Mouse (Mus musculus) hindbrain, postnatal 0 days (tissue): ENCODE results near the gene Zfand2a. TPM values are rescaled to one million over a fixed set of nuclear protein-coding genes. Genes with fewer than 3 reads are reported as not detected.

Experiments used
- ATAC-seq: fragments of 200-750 bp; cut with Nextera tagmentation; 2 replicates; pipeline ENCODE4 v1.8.0; 2017; ENCODE audit warnings: mild to moderate bottlenecking, moderate TSS enrichment, moderate library complexity
- DNase-seq: peaks from one replicate; pipeline ENCODE4 v3.0.0-alpha.2; 2015; ENCODE audit warnings: low spot score
- H3K27ac ChIP-seq: fragments of 300-500 bp; sonication (generic); 2 replicates; pipeline ENCODE4 v1.5.1; 2014; ENCODE audit warnings: mild to moderate bottlenecking
- H3K27me3 ChIP-seq: fragments of 300-500 bp; sonication (generic); 2 replicates; pipeline ENCODE4 v1.6.1; 2014; ENCODE audit warnings: low read length, mixed read lengths; ENCODE audit not compliant: insufficient read depth
- H3K36me3 ChIP-seq: fragments of 300-500 bp; sonication (generic); 2 replicates; pipeline ENCODE4 v1.6.1; 2014; ENCODE audit warnings: low read length, mixed read lengths; ENCODE audit not compliant: insufficient read depth
- H3K4me1 ChIP-seq: fragments of 300-500 bp; sonication (generic); 2 replicates; pipeline ENCODE4 v1.6.1; 2014; ENCODE audit warnings: antibody characterized with exemption, low read length, mixed read lengths; ENCODE audit not compliant: insufficient read depth
- H3K4me2 ChIP-seq: fragments of 300-500 bp; sonication (generic); 2 replicates; pipeline ENCODE4 v1.6.1; 2014; ENCODE audit warnings: low read depth, mild to moderate bottlenecking, low read length, moderate library complexity, mixed read lengths
- H3K4me3 ChIP-seq: fragments of 300-500 bp; sonication (generic); 2 replicates; pipeline ENCODE4 v1.5.1; 2014; ENCODE audit warnings: low read length
- H3K9ac ChIP-seq: fragments of 300-500 bp; sonication (generic); replicated peaks from 2 replicates; pipeline ENCODE4 v1.6.1; 2014; ENCODE audit warnings: mild to moderate bottlenecking, low read length, moderate library complexity, mixed read lengths
- H3K9me3 ChIP-seq: fragments of 300-500 bp; sonication (generic); 2 replicates; pipeline ENCODE4 v1.6.1; 2016; ENCODE audit warnings: low read length, mixed read lengths
- CTCF ChIP-seq: IDR thresholded peaks from 2 replicates; pipeline ENCODE4 v1.5.1; 2016; ENCODE audit warnings: antibody characterized with exemption, control low read depth, low read depth
- WGBS: fragments of 180-500 bp; shearing (Covaris S2); extraction: QIAGEN DNeasy Blood & Tissue Kit; methylation state at CpG from one replicate; pipeline ENCODE4 v1.1.7; 2014; 5-methylcytosine and 5-hydroxymethylcytosine counted together
- polyA plus RNA-seq: library from polyadenylated mRNA; unstranded; fragments of >200 nt; fragmentation: Nextera tagmentation; extraction: Ambion mirVana; gene quantifications from 2 replicates; pipeline ENCODE4 v1.2.1, GENCODE M21; 2015
- total RNA-seq: library from RNA; depleted of rRNA; stranded (reverse); fragments of >200 nt; gene quantifications from 2 replicates; pipeline ENCODE4 v1.2.3, GENCODE M21; 2014; rRNA removed

Gene Zfand2a
- total RNA-seq, result 55.2 and 61.1 TPM in 2 replicates
- 19.4 and 26.2 TPM in 2 replicates for polyA plus RNA-seq

DNA sequence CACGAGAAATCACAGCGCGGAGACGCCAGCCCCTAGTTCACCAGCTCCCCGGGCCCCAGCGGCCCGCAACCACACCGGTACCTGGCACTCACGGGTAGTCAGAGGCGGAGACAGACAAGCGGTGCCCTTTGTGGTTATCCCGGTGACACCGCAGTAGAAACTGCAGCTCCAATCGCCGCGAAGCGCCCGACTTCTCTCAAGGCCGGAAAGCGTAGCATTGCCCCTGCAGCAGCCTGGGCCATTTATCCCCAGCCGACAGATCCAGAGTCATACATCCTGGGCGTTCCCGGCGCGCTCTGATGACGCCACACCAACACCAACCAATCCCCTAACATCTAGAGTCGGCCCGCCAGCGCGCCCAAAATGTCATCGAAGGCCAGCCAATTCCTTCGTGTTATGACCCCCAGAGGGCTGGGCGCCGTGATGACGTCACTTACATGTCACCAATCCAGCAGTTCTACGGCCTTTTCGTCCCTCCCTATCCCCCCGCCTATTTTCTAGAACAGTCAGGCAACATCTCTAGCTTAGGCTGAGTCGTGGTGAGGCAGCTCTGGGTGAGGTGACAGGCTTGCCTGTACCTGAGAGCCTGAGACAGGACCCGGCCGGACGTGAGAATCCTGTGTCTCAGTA is at the start of gene Zfand2a:
Gene Zfand2a (minus strand): TSS at position 365 of the 630 bp plus-strand sequence.
- Histone ChIP-seq H3K9me3 (no peaks in the 10 kb centered on the region), H3K4me2 (peak within 1 kb of the TSS; percentile 76), H3K27me3 (no peaks in the 10 kb centered on the region), H3K4me3 (peak within 1 kb of the TSS; percentile 98), H3K36me3 (peaks cover 17% of the 10 kb centered on the region), H3K9ac (peak within 1 kb of the TSS; percentile 89), H3K27ac (peak within 1 kb of the TSS; percentile 86), H3K4me1 (peaks cover 3% of the 10 kb centered on the region; the same call in 1 of the 2 replicates)
- DNase-seq (peak; percentile 100), ATAC-seq (peak; percentile 98)
- under 1% methylated on average over 42 of the region's 42 CpGs for WGBS
- TF ChIP-seq CTCF, result no peak

DNA sequence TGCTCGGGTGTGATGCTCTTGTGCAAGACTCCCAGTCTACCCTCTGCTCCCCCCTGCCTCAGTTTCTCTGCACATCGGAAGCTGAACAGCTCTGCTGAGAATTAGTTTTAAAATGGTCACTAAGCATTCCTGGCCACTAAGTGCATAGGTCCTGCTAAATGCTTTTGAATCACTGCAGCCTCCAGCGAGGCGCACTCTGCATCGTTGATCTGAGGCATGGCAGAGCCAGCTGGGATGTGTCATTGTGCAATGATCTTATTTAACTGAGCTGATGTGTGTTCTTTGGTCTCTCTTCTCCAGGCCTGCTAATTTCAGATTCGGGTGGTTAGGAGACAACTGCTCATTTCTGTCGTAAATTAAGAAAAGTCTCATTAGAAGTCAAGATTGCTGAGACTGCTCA is 44.5 kb upstream of the Zfand2a start:
- no peaks in the 10 kb centered on the region for H3K36me3 ChIP-seq
- ATAC-seq, result no peak
- no peak overlapping the region for H3K4me2 ChIP-seq
- H3K9ac ChIP-seq, result no peak overlapping the region
- peaks cover 14% of the 10 kb centered on the region; the same call in 1 of the 2 replicates for H3K27me3 ChIP-seq
- TF ChIP-seq CTCF, result no peak
- DNase-seq, result no peak
- no peak overlapping the region for H3K4me3 ChIP-seq
- H3K4me1 ChIP-seq, result no peaks in the 10 kb centered on the region
- H3K27ac ChIP-seq, result no peak overlapping the region
- no peaks in the 10 kb centered on the region for H3K9me3 ChIP-seq
- WGBS, result 62% methylated on average over 7 of the region's 7 CpGs

DNA sequence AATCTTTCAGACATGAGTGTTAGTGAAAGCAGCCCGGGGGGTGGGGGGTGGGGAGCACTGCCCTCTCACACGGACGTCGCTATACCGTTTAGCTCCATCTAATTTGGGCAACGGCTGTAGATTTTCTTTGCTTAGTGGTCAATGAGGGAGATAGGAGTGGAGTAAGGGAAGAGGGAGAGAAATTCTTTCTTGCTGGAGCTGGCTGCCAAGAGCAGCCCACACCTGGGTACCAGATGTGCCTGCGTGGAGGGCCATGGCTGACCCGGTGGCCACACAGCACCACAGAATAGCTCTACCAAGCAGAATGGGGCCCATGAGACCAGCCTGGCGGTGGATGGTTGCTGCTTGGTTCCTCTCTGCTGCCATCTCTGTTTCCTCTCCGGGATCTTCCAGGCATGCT is 37.6 kb upstream of the Zfand2a start:
- ATAC-seq (no peak), DNase-seq (no peak)
- peaks cover 8% of the 10 kb centered on the region; the same call in 1 of the 2 replicates for H3K27me3 ChIP-seq
- no peaks in the 10 kb centered on the region for H3K36me3 ChIP-seq
- no peak for TF ChIP-seq CTCF
- no peaks in the 10 kb centered on the region for H3K4me1 ChIP-seq
- H3K9ac ChIP-seq, result no peak overlapping the region
- H3K4me3 ChIP-seq, result no peak overlapping the region
- H3K27ac ChIP-seq, result no peak overlapping the region
- WGBS, result 68% methylated on average over 10 of the region's 10 CpGs
- H3K9me3 ChIP-seq, result no peaks in the 10 kb centered on the region
- no peak overlapping the region for H3K4me2 ChIP-seq

DNA sequence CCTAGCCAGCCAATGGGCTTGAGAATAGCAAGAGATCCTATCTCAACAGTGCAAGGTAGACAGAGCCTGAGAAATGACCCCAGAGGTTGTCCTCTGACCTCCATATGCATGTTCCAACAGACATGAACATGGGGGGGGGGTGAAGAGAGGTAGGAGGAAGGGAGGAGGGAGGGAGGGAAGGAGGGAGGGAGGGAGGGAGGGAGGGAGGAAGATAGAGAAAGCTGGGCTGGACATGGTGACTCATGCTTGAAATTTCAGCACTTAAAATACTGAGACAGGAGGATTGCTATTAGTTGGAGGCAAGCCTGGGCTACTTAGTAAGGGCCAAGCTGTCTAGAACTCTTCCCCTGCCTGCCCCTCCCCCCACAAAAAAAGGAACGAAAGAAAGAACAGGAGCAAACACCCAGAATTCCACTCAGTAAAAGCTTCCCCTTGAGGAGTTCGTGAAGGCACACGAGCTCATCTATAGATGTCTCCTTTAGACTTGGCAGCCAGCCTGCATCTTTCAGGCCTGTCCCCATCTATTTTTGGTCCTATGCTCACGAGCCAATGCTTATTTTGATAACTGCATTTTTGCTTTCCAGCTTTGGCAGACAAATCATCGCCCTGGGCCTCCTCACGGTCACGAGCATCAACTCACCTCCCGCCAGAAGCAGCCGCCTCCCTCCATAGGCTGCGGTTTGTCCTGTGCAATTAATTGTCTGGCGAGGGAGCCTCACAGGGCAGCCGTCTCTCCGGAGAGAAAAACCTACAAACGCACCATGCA is 35.9 kb upstream of the Zfand2a start:
- WGBS, result 38% methylated on average over 14 of the region's 14 CpGs
- Histone ChIP-seq H3K4me3 (no peak overlapping the region), H3K27ac (no peak overlapping the region), H3K9ac (no peak overlapping the region), H3K4me1 (no peaks in the 10 kb centered on the region), H3K27me3 (peaks cover 4% of the 10 kb centered on the region; the same call in 1 of the 2 replicates), H3K36me3 (no peaks in the 10 kb centered on the region), H3K9me3 (no peaks in the 10 kb centered on the region), H3K4me2 (no peak overlapping the region)
- DNase-seq, result no peak
- TF ChIP-seq CTCF, result no peak
- no peak for ATAC-seq

DNA sequence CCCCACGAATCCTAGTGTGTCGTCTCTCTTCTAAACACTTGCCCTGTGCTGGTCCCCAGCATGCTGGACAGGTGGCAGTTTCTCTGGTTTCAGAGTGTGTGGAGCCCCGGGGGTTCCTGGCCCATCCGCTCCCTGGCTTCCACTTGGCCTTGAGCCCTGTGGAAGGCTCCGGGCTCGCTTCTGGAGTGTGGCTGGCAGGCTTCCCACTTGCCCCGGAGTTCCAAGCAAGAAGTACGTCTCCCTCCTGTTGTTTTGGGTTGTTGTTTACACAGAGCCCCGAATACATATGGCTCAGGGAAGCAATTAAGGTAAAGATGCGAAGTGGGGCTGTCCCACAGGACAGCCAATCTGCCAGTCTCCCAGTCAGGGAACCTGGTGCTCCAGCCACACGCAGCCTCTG is 31.9 kb upstream of the Zfand2a start:
- no peaks in the 10 kb centered on the region for H3K9me3 ChIP-seq
- no peaks in the 10 kb centered on the region for H3K36me3 ChIP-seq
- DNase-seq, result peak; percentile 40
- no peak for TF ChIP-seq CTCF
- no peak overlapping the region for H3K27ac ChIP-seq
- no peaks in the 10 kb centered on the region for H3K4me1 ChIP-seq
- ATAC-seq, result no peak
- H3K9ac ChIP-seq, result no peak overlapping the region
- 18% methylated on average over 11 of the region's 11 CpGs for WGBS
- no peak overlapping the region for H3K4me3 ChIP-seq
- H3K4me2 ChIP-seq, result no peak overlapping the region
- peaks cover 4% of the 10 kb centered on the region; the same call in 1 of the 2 replicates for H3K27me3 ChIP-seq

DNA sequence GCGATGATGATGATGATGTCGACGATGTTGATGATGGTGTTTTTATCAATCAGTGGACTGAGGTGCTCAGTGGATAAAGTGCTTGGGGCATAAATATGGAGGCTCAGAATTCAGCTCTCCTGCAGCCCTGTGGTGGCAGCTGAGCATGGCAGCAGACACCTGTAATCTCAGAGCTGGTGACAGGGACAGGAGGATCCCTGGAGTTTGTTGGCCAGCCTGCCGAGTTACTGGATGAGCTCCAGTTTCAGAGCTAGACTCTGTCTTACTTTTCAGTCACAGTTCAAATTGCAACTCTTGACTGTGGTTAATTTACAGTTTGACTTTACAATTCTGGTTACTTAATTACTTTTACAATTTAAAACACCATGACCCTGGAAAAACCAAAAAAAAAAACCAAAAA is 27.9 kb upstream of the Zfand2a start:
- DNase-seq, result no peak
- ATAC-seq, result no peak
- 84% methylated on average over 4 of the region's 4 CpGs for WGBS
- H3K27me3 ChIP-seq, result peaks cover 3% of the 10 kb centered on the region; the same call in 1 of the 2 replicates
- H3K9ac ChIP-seq, result no peak overlapping the region
- no peaks in the 10 kb centered on the region for H3K4me1 ChIP-seq
- no peak overlapping the region for H3K27ac ChIP-seq
- H3K4me2 ChIP-seq, result no peak overlapping the region
- H3K4me3 ChIP-seq, result no peak overlapping the region
- no peak for TF ChIP-seq CTCF
- no peaks in the 10 kb centered on the region for H3K36me3 ChIP-seq
- H3K9me3 ChIP-seq, result no peaks in the 10 kb centered on the region
